Mouse (Mus musculus): ENCODE data around the gene Rab7b.

GRCm38 (mm10) chr1:131659512-131660085 lies 28.9 kb upstream of the Rab7b start:
- TF ChIP-seq POLR2A (IDR thresholded peaks at IDR 0.05; ENCODE audit: borderline replicate concordance, control insufficient read depth, low read depth, low read length) = no peak
- TF ChIP-seq CTCF (IDR thresholded peaks at IDR 0.05; ENCODE audit: control insufficient read depth, insufficient read depth, low read length) = no peak
